Mouse (Mus musculus) left cerebral cortex, postnatal 4 days (tissue): ENCODE results near the gene S100a3. TPM values are rescaled to one million over a fixed set of nuclear protein-coding genes. Genes with fewer than 3 reads are reported as not detected.
A peak's percentile ranks its signal among the peaks of the same experiment; 100 is the strongest.

Experiments
- DNase-seq: peaks from one replicate; pipeline ENCODE4 v3.0.0-alpha.2; 2022
- intact Hi-C: fragments of 180-260 bp; cut with DNase I; formaldehyde crosslinking; loops from one replicate; pipeline ENCODE4 v1.15.1; 2025
- total RNA-seq, 2 experiments: library from RNA; stranded (reverse); gene quantifications; 2 replicates each; pipeline ENCODE4 v1.2.3; 2021

Gene S100a3
- total RNA-seq, 2 experiments from 2014 or later, result 0.40 to 2.0 TPM

DNA sequence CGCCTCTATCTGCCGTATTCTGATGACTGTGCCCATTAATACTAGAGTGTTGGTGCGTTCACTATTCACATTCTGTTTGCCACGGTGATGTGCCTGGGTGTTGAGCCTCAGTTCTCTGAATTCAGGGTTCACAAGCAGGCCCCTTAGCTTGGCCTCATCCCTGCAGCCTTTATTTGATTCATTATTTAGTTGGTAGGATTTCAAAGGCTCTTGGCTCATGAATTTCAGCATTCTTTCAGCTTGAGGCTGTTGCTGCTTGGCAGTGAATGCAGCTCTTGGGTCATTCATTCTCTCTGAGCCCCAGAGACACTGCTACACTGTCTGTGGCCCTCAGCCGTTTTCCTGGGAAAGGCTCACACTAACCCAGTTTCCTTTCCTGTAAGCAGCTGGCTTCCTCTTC, 4.4 kb upstream of the S100a3 start:
- intact Hi-C loops, result no loop called here
- peak; percentile 23 for DNase-seq

DNA sequence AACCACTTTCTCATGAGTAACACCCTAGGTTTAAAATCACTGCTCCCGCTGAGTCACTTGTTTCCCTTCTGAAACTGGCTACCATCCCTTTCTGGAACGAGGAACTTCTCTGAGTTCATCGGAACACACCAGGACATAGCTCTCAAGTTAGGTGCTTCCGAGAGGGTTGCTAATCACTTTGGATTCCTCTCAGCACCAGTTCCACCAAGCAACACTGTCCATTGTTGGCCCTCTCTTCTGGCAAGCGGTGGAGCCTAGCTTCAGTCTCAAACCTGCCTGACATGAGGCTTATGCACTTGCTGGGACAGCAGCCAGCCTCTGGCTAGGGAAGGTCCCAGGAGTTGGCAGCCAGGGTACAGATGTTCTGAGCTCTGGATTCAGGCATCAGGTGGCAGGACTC, 14.3 kb downstream of the S100a3 start:
- intact Hi-C loops, result no loop called here
- DNase-seq, result no peak

DNA sequence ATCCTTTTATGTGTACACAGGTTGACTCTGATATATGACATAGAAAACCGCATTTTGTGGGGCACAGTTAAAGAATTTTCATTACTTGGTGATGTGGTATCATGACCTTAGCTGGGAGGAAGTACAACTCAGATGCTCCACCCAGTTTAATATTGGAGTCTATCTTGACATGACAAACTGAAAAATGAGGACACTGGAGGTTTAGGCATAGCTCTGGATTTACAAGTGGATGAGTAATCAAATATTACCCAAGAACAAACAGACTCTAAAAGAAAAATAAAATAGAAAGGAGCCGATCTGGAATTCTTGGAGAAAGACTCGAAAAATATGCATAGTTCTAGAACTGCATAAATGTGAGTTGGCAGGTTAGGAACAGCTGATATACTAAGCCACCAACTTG, 14.9 kb downstream of the S100a3 start:
- intact Hi-C loops, result no loop called here
- DNase-seq, result no peak

DNA sequence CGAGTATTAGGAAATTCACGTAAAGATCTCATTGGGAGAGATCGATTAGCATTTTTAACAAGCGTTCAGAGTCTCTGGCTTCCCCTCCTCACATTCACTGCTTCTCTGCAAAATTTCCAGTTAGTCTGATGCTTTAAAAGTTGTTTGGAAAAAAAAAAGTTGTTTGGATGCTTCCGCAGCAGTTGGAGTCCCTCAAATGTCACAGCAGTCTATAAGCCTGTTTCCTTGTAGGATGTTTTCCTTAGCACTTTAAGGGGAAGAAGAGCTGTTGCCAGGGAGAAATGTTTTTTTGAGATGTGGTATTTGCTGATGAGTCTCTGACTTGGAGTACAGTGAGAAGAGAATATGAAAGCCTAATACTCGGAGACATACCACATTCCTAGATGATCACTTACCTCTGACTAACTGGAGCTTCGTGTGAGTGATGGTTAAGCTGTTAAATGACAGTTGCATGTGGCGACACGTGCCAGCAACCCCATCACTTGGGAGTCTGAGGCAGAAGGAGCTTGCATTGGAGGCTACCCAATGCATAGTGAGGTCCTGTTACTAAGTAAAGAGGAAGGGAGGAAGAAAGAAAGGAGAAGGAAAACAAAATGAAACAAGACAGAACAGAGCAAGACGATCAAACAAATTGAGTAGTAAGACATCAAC, 16.1 kb downstream of the S100a3 start:
- intact Hi-C loops, result no loop called here
- DNase-seq, result no peak

DNA sequence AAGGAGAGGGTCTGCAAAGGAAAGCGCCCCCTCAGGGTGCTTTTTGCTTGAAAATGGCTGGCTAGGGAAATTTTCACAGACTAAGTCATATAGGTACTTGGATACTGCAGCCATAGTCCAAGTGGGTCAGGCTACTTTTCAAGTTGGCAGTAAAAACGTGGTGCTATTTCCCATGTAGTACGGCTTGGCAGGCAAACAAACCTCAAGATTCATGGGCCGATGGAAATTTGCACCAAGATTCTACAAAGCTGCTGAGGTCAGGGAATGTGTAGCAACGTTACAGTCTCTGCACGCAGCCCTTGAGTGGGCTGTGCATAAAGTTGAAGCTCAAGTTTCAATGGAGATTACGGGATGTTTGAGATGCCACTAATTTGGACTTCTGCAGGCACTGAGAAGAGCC, 19.1 kb downstream of the S100a3 start:
- no peak for DNase-seq
- intact Hi-C loops, result no loop called here

DNA sequence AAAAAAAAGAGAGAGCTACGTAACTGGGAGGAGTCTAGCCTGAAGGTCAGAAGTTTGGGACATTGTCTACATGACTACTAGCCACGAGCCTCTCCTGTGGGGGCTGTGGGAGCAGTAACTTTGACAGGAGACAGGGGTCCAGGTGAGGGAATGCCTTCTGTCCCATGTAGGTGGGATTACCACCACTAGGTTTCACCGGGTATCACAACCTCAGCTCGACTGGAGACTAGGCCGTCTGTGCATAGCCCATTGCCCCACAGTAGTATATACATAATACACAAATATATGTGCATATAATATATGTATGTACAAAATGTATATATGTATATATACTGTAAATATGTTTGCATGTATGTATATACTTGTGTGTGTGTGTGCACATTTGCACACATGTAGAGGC, 20.8 kb downstream of the S100a3 start:
- intact Hi-C loops, result no loop called here
- DNase-seq, result no peak

DNA sequence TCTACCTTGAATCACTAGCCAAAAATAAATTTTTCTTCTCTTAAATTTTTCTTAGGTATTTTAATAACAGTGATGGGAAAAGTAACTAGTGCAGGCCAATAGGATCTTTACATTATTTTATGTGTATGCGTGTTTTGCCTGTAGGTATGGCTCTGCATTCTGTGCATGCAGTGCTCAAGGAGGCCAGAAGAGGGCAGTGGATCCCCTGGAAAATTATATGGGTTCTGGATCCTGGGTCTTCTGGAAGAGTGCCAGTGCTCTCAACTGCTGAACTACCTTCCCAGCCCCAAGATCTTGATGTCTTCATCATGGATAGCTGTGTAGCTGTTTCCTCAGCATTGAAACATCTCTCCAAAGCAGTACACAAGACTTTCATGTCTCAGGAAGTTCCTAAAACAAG, 21.8 kb downstream of the S100a3 start:
- DNase-seq, result no peak
- intact Hi-C loops, result no loop called here

DNA sequence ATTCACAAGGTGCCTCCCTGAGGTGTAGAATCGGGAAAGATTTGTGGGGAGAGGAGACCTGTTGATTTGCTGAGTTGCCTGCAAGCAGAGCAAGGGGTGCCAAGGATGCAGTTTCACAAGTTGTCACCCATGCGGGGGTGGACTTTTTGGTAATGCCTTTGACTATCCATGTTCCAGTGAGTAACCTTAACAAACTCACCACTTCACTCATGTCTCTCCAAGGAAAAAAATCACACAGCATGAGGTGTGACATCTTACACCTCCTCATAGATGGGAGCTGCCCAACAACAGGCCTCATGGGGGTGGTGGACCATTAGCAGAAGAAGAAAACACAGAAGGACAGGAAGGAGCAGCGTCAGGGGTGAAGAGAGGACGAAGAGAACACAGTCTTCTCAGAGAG, 22.2 kb downstream of the S100a3 start:
- intact Hi-C loops, result no loop called here
- no peak for DNase-seq

DNA sequence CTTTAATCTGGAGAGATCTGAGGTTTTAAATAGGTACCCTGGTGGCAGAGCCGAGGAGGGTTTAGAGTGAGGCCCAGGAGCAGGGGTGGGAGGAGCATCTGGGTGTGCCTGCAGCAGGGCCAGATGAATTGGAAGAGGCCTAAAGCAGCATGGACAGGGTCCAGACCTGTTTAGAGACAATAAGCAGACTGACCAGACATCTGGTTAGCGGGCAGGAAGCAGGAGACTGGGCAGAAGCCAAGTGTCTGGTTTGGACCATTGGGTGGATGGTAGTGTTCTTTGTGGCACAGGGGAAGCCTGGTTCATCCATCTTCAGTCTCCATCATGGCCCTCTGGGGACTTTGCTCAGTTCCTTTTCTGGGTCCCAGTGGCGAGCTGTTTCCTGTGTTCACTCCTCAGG, 23.5 kb downstream of the S100a3 start:
- DNase-seq, result peak; percentile 60
- intact Hi-C loops, result no loop called here

DNA sequence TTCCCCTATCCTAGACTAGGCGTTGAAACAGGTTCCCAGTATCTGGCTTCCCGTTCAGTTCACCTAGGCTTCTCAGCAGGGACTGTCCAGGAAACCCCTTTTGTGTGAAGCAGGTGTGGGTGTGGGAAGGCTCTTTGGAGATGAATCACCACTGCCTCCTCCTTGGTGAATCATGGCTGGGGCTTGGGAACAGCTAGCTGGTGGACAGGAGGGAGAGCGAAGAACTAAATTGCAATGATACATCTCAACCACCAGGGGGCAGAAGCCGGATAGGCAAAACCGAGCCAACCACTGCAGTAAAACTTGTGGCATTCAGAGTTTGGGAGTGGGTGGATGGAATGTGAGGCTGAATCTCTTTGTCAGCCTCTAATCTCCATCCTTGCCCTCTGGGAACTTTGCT, 25.2 kb downstream of the S100a3 start:
- peak; percentile 47 for DNase-seq
- intact Hi-C loops, result loop anchor here (5.0 kb wide), 1 partner anchor 67 kb away; the partner anchor contains the start of gene S100a7a

DNA sequence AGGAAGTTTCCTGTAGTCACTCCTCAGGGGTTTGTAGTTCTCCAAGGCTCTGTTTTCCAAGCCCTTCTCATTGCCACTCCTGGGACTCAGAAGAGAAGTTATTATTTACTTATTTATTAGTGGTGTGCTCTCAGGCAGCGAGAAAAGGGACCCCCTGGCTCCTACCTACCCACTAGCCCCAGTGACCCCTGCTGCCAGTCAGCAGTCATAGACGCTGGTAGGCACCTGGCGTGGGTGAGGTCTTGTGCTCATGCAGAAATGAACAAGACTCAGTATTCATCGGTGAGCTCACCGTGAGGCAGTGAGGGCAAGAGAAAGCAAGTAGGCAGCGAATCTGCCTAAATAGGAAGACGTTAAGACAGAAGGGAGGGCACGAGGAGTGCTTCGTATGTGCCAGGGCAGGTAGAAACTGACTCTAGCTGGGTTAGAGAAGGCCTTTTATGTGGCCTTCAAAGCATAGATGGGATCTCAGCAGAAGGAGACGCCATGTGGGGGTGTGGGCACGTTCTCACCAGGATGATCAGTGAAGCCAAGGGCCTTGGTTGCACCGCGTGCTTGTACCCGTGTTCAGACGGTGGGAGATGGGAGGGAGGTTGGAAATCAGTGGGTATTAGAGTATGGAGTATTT, 25.8 kb downstream of the S100a3 start:
- intact Hi-C loops, result loop anchor here (5.0 kb wide), 1 partner anchor 66 kb away; the partner anchor contains the start of gene S100a7a
- DNase-seq, result no peak

DNA sequence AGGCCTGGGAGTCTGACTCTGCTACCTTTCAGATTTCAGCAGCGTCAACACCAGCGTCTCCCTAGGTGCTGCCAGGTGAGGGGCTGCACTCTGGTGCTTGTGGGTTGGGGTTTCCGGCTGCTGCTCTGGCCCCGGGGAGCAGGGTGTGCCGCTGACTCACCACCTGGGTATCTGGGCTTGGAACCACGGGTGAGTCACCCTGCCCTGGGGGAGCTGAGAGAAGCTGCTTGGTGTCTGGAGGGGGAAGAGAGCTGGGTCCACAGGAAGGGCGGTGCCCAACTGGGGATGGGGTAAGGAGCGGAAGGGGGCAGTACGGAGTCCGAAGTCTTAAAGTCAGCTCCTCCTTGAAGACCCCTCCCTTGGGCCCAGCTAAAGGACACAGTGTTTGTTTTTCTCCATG, 26.5 kb downstream of the S100a3 start:
- intact Hi-C loops, result loop anchor here (5.0 kb wide), 1 partner anchor 65 kb away; the partner anchor contains the start of gene S100a7a

DNA sequence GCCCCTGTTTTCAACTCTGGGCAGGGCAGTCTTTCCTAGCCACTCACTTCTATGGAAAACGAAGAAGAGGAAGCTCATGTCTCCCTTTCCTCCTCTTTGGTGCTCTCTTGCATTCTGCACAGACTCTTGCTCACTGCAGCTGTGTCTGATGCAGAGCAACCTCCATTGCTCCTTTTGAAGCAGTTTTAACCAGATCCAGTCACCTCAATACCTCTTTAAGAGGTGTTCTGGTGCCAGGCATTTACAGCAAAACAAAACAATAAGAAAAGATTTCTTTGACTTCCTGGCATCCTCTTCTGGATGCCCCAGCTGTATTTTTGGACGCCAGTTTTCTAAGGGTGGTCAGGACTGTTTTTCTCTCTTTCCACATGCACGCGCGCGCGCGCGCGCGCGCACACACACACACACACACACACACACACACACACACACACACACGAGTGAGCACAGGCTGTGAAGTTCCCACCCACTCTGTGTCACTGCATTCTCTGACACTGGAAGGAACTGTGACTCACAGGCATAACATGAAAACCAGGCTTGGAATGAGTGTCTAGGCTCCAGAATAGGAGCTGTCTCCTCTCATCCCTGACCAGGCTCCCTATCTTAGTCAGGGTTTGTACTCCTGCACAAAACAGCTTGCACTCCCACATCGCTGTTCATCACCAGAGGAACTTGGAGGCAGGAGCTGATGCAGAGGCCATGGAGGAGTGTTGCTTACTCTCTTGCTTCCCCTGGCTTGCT, 27.2 kb downstream of the S100a3 start:
- intact Hi-C loops, result loop anchor here (5.0 kb wide), 1 partner anchor 65 kb away; the partner anchor contains the start of gene S100a7a
- DNase-seq, result no peak

More for the DNA sequence above, 26.5 kb downstream of the S100a3 start:
- no peak for DNase-seq

DNA sequence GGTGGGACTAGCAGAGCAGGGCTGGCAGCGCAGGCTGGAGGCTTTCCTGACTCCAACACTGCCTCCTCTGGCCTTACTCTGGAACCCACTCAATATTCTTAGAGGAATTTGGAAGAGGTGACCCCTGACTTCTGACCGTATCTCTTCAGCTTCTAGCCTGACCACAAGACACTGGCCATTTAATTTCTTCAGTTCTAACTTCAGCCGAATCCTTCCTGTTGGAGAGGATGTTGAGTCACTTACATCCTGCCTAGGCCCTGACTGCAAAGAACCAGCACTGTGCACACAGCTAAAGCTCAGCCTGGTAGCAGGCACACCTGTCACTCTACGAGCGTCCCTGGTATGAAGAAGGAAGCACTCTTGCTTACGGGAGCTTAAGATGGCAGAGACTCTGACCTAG, 29.0 kb downstream of the S100a3 start:
- DNase-seq, result no peak
- intact Hi-C loops, result loop anchor here (5.0 kb wide), 1 partner anchor 63 kb away; the partner anchor contains the start of gene S100a7a

DNA sequence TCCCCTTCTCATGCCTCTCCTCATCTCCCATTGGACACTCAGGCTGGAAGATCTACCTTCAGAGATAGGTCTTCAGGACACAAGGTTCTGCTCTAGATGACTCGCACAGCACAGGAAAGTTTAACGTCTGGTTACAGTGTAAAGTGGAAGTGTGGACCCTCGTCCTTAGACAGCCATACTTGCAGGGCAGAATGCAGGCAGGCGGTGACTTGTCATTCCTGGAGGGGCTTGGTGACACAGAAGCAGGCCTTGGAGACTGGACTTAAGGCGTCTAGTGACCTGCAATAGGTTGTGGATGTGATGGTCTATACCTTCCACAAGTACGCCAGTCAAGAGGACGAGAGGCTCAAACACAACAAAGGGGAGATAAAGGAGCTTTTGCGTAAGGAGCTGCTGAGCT, 29.6 kb downstream of the S100a3 start, which contains the start of gene S100a2:
Gene S100a2 (plus strand): TSS at position 301 of the 400 bp plus-strand sequence.
- no peak for DNase-seq
- intact Hi-C loops, result loop anchor here (5.0 kb wide), 1 partner anchor 62 kb away; the partner anchor contains the start of gene S100a7a

DNA sequence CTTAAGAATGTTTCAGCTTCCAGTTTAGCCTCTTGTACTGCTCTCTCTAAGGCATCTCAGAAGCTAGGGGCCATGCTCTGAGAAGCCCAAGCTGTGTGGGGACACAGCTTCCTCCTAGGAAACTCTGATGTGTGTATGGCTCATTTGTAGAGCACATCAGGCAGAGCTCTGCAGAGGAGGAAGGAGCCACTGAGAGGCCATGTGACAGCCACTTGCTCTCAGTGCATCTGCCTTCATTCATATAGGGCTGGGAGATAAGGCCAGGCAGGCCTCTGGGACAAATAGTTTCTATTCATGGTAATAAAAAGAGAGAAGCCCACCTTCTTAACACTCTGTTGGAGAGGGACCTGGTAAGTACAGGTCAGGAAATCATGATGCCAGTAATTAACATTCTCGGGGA, 34.1 kb downstream of the S100a3 start:
- intact Hi-C loops, result no loop called here

DNA sequence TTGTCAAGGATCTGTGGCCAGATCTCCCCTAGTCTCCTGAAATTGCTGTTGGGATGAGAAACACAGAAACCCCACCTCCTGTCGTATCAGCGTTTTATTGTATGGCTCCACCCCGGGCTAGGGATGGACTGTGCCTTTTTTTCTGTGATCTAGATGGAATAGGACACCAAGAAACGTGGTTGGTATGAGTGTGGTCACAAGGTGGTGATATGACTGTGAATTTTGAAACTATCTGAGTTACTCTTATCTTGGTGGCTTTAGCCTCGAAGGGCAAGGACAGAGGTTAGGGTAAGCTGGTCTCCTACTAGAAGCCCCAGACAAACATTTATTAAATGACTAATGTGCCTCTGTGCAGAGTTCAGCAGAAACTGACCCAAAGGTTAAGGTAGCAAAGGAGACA, 35.2 kb downstream of the S100a3 start:
- intact Hi-C loops, result no loop called here

More for the DNA sequence above, 34.1 kb downstream of the S100a3 start:
- DNase-seq, result no peak

DNA sequence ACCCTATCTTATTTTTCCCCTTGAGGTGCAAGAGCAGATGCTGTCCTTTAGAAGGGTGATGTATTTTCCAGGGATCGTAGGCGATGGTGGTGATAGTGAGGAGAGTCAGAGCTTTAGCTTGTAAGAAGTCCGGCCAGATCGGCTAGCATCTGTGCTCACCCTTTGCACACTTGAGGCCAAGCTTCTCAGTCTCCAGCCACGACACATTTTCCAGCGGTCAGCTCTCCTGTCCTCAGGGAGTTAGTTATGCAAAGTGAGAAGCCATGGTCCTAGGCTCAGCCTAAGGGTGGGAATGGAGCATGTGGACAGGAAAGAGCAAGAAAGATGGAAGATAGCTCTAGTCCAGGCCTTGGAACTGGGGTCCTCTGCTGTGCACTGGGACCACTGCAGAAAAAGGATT, 36.4 kb downstream of the S100a3 start:
- intact Hi-C loops, result no loop called here
- DNase-seq, result no peak

More for the DNA sequence above, 35.2 kb downstream of the S100a3 start:
- DNase-seq, result no peak

DNA sequence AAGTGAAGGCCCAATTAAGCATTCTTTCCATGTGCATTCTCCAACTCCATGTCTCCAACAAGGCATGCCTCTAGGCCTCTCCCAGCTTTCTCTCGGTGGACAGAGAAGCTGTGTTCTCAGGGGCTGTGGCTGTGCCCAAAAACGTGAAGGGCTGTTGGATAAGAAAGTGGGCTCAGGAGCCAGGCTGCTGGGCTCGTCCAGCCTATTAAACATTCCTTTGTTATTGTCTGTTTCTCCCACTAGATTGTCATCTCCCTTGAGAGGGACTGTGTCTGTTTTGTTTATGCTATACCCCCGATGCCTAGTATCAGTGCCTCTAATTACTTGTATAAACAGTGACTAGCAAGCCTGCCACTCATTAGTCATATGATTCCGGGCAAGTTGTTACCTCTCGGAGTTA, 37.4 kb downstream of the S100a3 start:
- intact Hi-C loops, result no loop called here
- no peak for DNase-seq

DNA sequence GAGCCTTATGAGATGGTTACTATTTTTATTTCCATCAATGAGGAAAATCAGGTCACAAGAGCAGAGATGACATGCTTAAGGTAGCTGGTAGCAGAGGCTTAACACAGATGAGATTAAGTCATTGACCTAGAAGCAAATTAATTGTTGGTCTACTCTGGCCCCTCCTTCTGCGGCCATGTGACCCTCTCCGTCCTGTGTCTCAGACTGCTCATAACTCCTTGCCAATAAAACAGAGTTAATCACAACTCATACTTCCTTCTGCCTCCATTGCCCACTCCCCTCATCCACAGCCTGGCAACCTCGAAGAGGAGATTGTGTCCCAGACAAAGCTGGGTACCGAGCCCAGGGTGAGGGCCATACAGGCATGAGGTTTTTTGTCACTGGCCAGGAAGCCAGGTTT, 37.8 kb downstream of the S100a3 start:
- DNase-seq, result no peak
- intact Hi-C loops, result no loop called here

DNA sequence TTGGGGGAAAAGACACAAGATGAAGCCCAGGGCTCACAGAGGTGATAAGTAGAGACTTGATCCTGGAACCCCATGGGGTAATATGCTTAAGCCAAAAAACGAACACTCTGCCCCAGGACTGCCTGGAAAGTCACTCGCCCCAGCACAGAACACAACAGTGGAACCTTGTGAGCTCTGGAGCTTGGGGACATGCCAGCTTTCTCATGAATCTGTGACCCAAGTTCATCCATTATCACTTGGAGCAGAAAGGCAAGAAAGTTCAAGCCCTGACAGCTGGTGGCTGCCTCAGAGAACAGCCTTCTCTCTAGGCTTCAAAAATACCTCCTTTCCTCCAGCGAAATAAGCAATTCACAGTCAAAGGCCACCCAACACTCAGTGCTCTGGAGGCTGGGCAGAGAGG, 39.0 kb downstream of the S100a3 start:
- intact Hi-C loops, result no loop called here
- DNase-seq, result no peak
